Mouse (Mus musculus) neural tube, embryonic 11.5 days (tissue): ENCODE data around the gene Atp4b. TPM values are rescaled to one million over a fixed set of nuclear protein-coding genes. Genes with fewer than 3 reads are reported as not detected.

ENCODE experiments used
- ATAC-seq: fragments of 200-750 bp; cut with Nextera tagmentation; 2 replicates; pipeline ENCODE4 v1.8.0; 2017; ENCODE audit warnings: moderate number of reproducible peaks, mild to moderate bottlenecking, moderate TSS enrichment, moderate library complexity; ENCODE audit not compliant: insufficient read depth, low FRiP score, low TSS enrichment
- DNase-seq: peaks from one replicate; pipeline ENCODE4 v3.0.0-alpha.2; 2015; ENCODE audit warnings: low spot score
- H3K27ac ChIP-seq: fragments of 300-500 bp; sonication (generic); 2 replicates; pipeline ENCODE4 v1.5.1; 2014; ENCODE audit warnings: low read depth, mild to moderate bottlenecking, low read length
- H3K27me3 ChIP-seq: fragments of 300-500 bp; sonication (generic); 2 replicates; pipeline ENCODE4 v1.6.1; 2014; ENCODE audit warnings: mild to moderate bottlenecking, low read length, mixed read lengths; ENCODE audit not compliant: control insufficient read depth, insufficient read depth
- H3K36me3 ChIP-seq: fragments of 300-500 bp; sonication (generic); 2 replicates; pipeline ENCODE4 v1.6.1; 2014; ENCODE audit warnings: mild to moderate bottlenecking, low read length, moderate library complexity, mixed read lengths; ENCODE audit not compliant: control insufficient read depth, insufficient read depth
- H3K4me1 ChIP-seq: fragments of 300-500 bp; sonication (generic); 2 replicates; pipeline ENCODE4 v1.6.1; 2014; ENCODE audit warnings: low read length, mixed read lengths; ENCODE audit not compliant: control insufficient read depth, insufficient read depth
- H3K4me2 ChIP-seq: fragments of 300-500 bp; sonication (generic); 2 replicates; pipeline ENCODE4 v1.6.1; 2014; ENCODE audit warnings: low read depth, mild to moderate bottlenecking, moderate library complexity
- H3K4me3 ChIP-seq: fragments of 300-500 bp; sonication (generic); 2 replicates; pipeline ENCODE4 v1.5.1; 2014; ENCODE audit warnings: low read depth, low read length
- H3K9ac ChIP-seq: fragments of 300-500 bp; sonication (generic); 2 replicates; pipeline ENCODE4 v1.6.1; 2014; ENCODE audit warnings: mild to moderate bottlenecking, low read length
- H3K9me3 ChIP-seq: fragments of 300-500 bp; sonication (generic); 2 replicates; pipeline ENCODE4 v1.6.1; 2016; ENCODE audit warnings: low read length; ENCODE audit not compliant: control insufficient read depth
- WGBS: fragments of 180-500 bp; shearing (Covaris S2); extraction: QIAGEN DNeasy Blood & Tissue Kit; methylation state at CpG from one replicate; pipeline ENCODE4 v1.1.7; 2014; 5-methylcytosine and 5-hydroxymethylcytosine counted together
- polyA plus RNA-seq: library from polyadenylated mRNA; unstranded; fragments of >200 nt; fragmentation: Nextera tagmentation; extraction: Ambion mirVana; gene quantifications from 2 replicates; pipeline ENCODE4 v1.2.1, GENCODE M21; 2014

Gene Atp4b
- polyA plus RNA-seq, 1 experiment from 2014 or later, result not detected

- no peaks in the 10 kb centered on the region for H3K27me3 ChIP-seq
- H3K4me2 ChIP-seq, result no peak overlapping the region
- H3K4me3 ChIP-seq, result no peak overlapping the region
- ATAC-seq (no peak), DNase-seq (no peak)
- H3K36me3 ChIP-seq, result peaks cover 43% of the 10 kb centered on the region
- no peaks in the 10 kb centered on the region for H3K9me3 ChIP-seq
- no peak overlapping the region for H3K27ac ChIP-seq
- WGBS, result 98% methylated on average over 6 of the region's 6 CpGs
- H3K4me1 ChIP-seq, result no peaks in the 10 kb centered on the region
- H3K9ac ChIP-seq, result no peak overlapping the region
These were observed 34.8 kb downstream of the Atp4b start for GRCm38 (mm10) chr8:13361865-13362264.

- no peak for ATAC-seq
- no peak overlapping the region for H3K4me3 ChIP-seq
- WGBS, result 91% methylated on average over 7 of the region's 7 CpGs
- no peaks in the 10 kb centered on the region for H3K27me3 ChIP-seq
- no peak overlapping the region for H3K4me2 ChIP-seq
- H3K36me3 ChIP-seq, result peaks cover 46% of the 10 kb centered on the region
- H3K27ac ChIP-seq, result no peak overlapping the region
- H3K4me1 ChIP-seq, result no peaks in the 10 kb centered on the region
- no peak overlapping the region for H3K9ac ChIP-seq
- no peak for DNase-seq
- H3K9me3 ChIP-seq, result no peaks in the 10 kb centered on the region
These were observed 36.4 kb downstream of the Atp4b start for GRCm38 (mm10) chr8:13360213-13360612.

- Histone ChIP-seq H3K36me3 (peaks cover 44% of the 10 kb centered on the region), H3K4me2 (no peak overlapping the region), H3K9me3 (no peaks in the 10 kb centered on the region), H3K27ac (no peak overlapping the region), H3K4me3 (no peak overlapping the region), H3K4me1 (no peaks in the 10 kb centered on the region), H3K27me3 (no peaks in the 10 kb centered on the region), H3K9ac (no peak overlapping the region)
- ATAC-seq, result no peak
- WGBS, result 87% methylated on average over 10 of the region's 10 CpGs
- no peak for DNase-seq
These were observed 39.9 kb downstream of the Atp4b start for GRCm38 (mm10) chr8:13356681-13357080.

- no peaks in the 10 kb centered on the region for H3K27me3 ChIP-seq
- H3K4me2 ChIP-seq, result no peak overlapping the region
- H3K9ac ChIP-seq, result no peak overlapping the region
- ATAC-seq (no peak), DNase-seq (no peak)
- no peak overlapping the region for H3K27ac ChIP-seq
- no peaks in the 10 kb centered on the region for H3K9me3 ChIP-seq
- peaks cover 42% of the 10 kb centered on the region for H3K36me3 ChIP-seq
- no peaks in the 10 kb centered on the region for H3K4me1 ChIP-seq
- H3K4me3 ChIP-seq, result no peak overlapping the region
- 89% methylated on average over 6 of the region's 6 CpGs for WGBS
These were observed 40.4 kb downstream of the Atp4b start for GRCm38 (mm10) chr8:13356221-13356620.

- H3K4me2 ChIP-seq, result no peak overlapping the region
- H3K27ac ChIP-seq, result no peak overlapping the region
- H3K4me1 ChIP-seq, result no peaks in the 10 kb centered on the region
- H3K4me3 ChIP-seq, result no peak overlapping the region
- ATAC-seq (no peak), DNase-seq (no peak)
- H3K36me3 ChIP-seq, result peaks cover 31% of the 10 kb centered on the region
- no peaks in the 10 kb centered on the region for H3K9me3 ChIP-seq
- WGBS, result 90% methylated on average over 4 of the region's 4 CpGs
- H3K9ac ChIP-seq, result no peak overlapping the region
- H3K27me3 ChIP-seq, result no peaks in the 10 kb centered on the region
These were observed 42.7 kb downstream of the Atp4b start for GRCm38 (mm10) chr8:13353883-13354282.

GRCm38 (mm10) chr8:13353155-13353833, 43.3 kb downstream of the Atp4b start:
- Histone ChIP-seq H3K4me3 (no peak overlapping the region), H3K9me3 (no peaks in the 10 kb centered on the region), H3K27ac (no peak overlapping the region), H3K4me1 (no peaks in the 10 kb centered on the region), H3K9ac (no peak overlapping the region), H3K27me3 (no peaks in the 10 kb centered on the region), H3K36me3 (peaks cover 29% of the 10 kb centered on the region), H3K4me2 (no peak overlapping the region)
- ATAC-seq, result no peak
- DNase-seq, result no peak
- WGBS, result 86% methylated on average over 9 of the region's 9 CpGs

GRCm38 (mm10) chr8:13352601-13353000, 44.0 kb downstream of the Atp4b start:
- Histone ChIP-seq H3K9ac (no peak overlapping the region; the same call in 1 of the 2 replicates), H3K36me3 (peaks cover 29% of the 10 kb centered on the region), H3K27me3 (no peaks in the 10 kb centered on the region), H3K4me2 (no peak overlapping the region), H3K9me3 (no peaks in the 10 kb centered on the region), H3K27ac (no peak overlapping the region), H3K4me3 (no peak overlapping the region), H3K4me1 (no peaks in the 10 kb centered on the region)
- DNase-seq (no peak), ATAC-seq (no peak)
- WGBS, result 92% methylated on average over 8 of the region's 8 CpGs

- Histone ChIP-seq H3K9me3 (no peaks in the 10 kb centered on the region), H3K9ac (no peak overlapping the region), H3K27me3 (no peaks in the 10 kb centered on the region), H3K36me3 (peaks cover 26% of the 10 kb centered on the region), H3K4me3 (no peak overlapping the region), H3K4me2 (no peak overlapping the region), H3K4me1 (no peaks in the 10 kb centered on the region), H3K27ac (no peak overlapping the region)
- WGBS, result 86% methylated on average over 5 of the region's 5 CpGs
- ATAC-seq, result no peak
- DNase-seq, result no peak
These were observed 45.0 kb downstream of the Atp4b start for GRCm38 (mm10) chr8:13351593-13351992.

- H3K4me3 ChIP-seq, result no peak overlapping the region
- H3K9ac ChIP-seq, result no peak overlapping the region
- H3K4me1 ChIP-seq, result no peaks in the 10 kb centered on the region
- H3K27ac ChIP-seq, result no peak overlapping the region
- DNase-seq (no peak), ATAC-seq (no peak)
- peaks cover 21% of the 10 kb centered on the region for H3K36me3 ChIP-seq
- WGBS, result 86% methylated on average over 7 of the region's 7 CpGs
- no peaks in the 10 kb centered on the region for H3K27me3 ChIP-seq
- H3K9me3 ChIP-seq, result no peaks in the 10 kb centered on the region
- no peak overlapping the region for H3K4me2 ChIP-seq
These were observed 46.6 kb downstream of the Atp4b start for GRCm38 (mm10) chr8:13350052-13350451.
